Mouse (Mus musculus) liver, postnatal 0 days (tissue): ENCODE measurements around the gene Hoxb1. TPM values are rescaled to one million over a fixed set of nuclear protein-coding genes. Genes with fewer than 3 reads are reported as not detected.

ENCODE experiments used
- ATAC-seq: fragments of 200-750 bp; cut with Nextera tagmentation; 2 replicates; pipeline ENCODE4 v1.8.0; 2017; ENCODE audit warnings: mild to moderate bottlenecking, moderate library complexity
- DNase-seq: peaks from one replicate; pipeline ENCODE4 v3.0.0-alpha.2; 2016
- H3K27ac ChIP-seq: fragments of 300-500 bp; sonication (generic); 2 replicates; pipeline ENCODE4 v1.5.1; 2014; ENCODE audit warnings: antibody characterized with exemption, moderate library complexity, mild to moderate bottlenecking, low read depth
- H3K27me3 ChIP-seq: fragments of 300-500 bp; sonication (generic); 2 replicates; pipeline ENCODE4 v1.6.1; 2014; ENCODE audit warnings: low read length, control low read depth, mixed read lengths; ENCODE audit not compliant: insufficient read depth
- H3K36me3 ChIP-seq: fragments of 300-500 bp; sonication (generic); replicated peaks from 2 replicates; pipeline ENCODE4 v1.6.1; 2014; ENCODE audit warnings: mild to moderate bottlenecking, control low read depth, low read length, moderate library complexity, mixed read lengths; ENCODE audit not compliant: insufficient read depth
- H3K4me1 ChIP-seq: fragments of 300-500 bp; sonication (generic); 2 replicates; pipeline ENCODE4 v1.6.1; 2014; ENCODE audit warnings: antibody characterized with exemption, mild to moderate bottlenecking, control low read depth; ENCODE audit not compliant: insufficient read depth
- H3K4me2 ChIP-seq: fragments of 300-500 bp; sonication (generic); 2 replicates; pipeline ENCODE4 v1.6.1; 2014; ENCODE audit warnings: low read depth, mild to moderate bottlenecking, low read length, moderate library complexity, mixed read lengths
- H3K4me3 ChIP-seq: fragments of 300-500 bp; sonication (generic); 2 replicates; pipeline ENCODE4 v1.5.1; 2014; ENCODE audit warnings: low read depth, low read length
- H3K9ac ChIP-seq: fragments of 300-500 bp; sonication (generic); replicated peaks from 2 replicates; pipeline ENCODE4 v1.6.1; 2014; ENCODE audit warnings: mild to moderate bottlenecking, moderate library complexity
- H3K9me3 ChIP-seq: fragments of 300-500 bp; sonication (generic); 2 replicates; pipeline ENCODE4 v1.6.1; 2016; ENCODE audit warnings: mild to moderate bottlenecking, control low read depth, low read length, mixed read lengths
- CTCF ChIP-seq: sonication (generic); IDR thresholded peaks from 2 replicates; pipeline ENCODE4 v1.5.1; 2016; ENCODE audit warnings: antibody characterized with exemption, low read depth
- EP300 ChIP-seq: IDR thresholded peaks from 2 replicates; pipeline ENCODE4 v1.6.1; 2016; ENCODE audit warnings: antibody characterized with exemption, low read depth, mild to moderate bottlenecking
- WGBS: fragments of 180-500 bp; shearing (Covaris S2); extraction: QIAGEN DNeasy Blood & Tissue Kit; methylation state at CpG from one replicate; pipeline ENCODE4 v1.1.7; 2014; ENCODE audit not compliant: insufficient replicate concordance; 5-methylcytosine and 5-hydroxymethylcytosine counted together
- polyA plus RNA-seq: library from polyadenylated mRNA; unstranded; fragments of >200 nt; fragmentation: Nextera tagmentation; extraction: Ambion mirVana; gene quantifications from 2 replicates; pipeline ENCODE4 v1.2.1, GENCODE M21; 2015

Gene Hoxb1
- polyA plus RNA-seq, 1 experiment from 2014 or later, result not detected

DNA sequence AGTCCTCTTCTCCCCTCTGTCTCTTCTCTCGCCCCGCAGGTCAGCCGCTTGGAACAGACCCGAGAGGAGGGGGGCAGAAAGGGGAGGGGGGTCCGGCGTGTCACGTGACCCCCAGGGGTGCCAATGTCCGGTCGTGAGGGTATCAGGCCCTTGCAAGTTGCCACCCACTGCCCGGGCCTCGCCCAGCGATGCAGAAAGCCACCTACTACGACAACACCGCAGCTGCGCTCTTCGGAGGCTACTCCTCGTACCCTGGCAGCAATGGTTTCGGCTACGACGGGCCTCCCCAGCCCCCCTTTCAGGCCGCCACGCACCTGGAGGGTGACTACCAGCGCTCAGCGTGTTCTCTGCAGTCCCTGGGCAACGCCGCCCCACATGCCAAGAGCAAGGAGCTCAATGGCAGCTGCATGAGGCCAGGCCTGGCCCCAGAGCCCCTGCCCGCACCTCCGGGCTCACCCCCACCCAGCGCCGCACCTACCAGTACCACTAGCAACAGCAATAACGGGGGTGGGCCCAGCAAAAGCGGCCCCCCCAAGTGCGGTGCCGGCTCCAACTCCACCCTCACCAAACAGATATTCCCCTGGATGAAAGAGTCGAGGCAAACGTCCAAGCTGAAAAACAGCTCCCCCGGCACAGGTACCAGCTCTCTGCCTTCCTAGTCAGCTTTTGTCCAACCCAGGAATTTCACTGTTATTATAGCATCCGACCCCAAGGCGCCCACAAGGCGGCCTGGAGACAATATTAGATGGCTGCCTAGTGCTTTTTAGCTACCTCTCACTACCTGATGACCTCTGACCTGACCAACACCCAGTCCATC is 21.3 kb upstream of the Hoxb1 start:
- ATAC-seq, result no peak
- Histone ChIP-seq H3K36me3 (no peaks in the 10 kb centered on the region), H3K27me3 (peaks cover 90% of the 10 kb centered on the region), H3K27ac (no peak overlapping the region), H3K9me3 (no peaks in the 10 kb centered on the region), H3K4me1 (no peaks in the 10 kb centered on the region; the same call in 1 of the 2 replicates), H3K4me2 (no peak overlapping the region), H3K4me3 (no peak overlapping the region), H3K9ac (no peak overlapping the region)
- TF ChIP-seq EP300 (no peak), CTCF (no peak)
- WGBS, result 31% methylated on average over 37 of the region's 40 CpGs
- no peak for DNase-seq

DNA sequence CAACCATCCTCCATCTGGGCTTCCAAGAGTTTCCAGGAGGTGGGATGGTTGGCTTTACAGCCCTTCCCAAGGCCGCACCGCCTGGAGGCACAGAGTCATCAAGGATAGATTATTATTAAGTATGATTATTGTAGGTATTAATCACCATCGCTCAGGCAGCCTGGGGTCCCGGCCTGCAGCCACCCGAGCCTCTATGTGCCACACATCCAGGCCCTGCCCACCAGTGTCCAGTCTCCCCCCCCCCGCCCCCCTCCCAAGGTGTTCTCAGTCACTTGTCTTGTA is 20.7 kb upstream of the Hoxb1 start:
- H3K4me2 ChIP-seq, result no peak overlapping the region
- no peak overlapping the region for H3K4me3 ChIP-seq
- no peaks in the 10 kb centered on the region for H3K36me3 ChIP-seq
- no peak for ATAC-seq
- TF ChIP-seq EP300 (no peak), CTCF (no peak)
- H3K27me3 ChIP-seq, result peaks cover 89% of the 10 kb centered on the region
- H3K4me1 ChIP-seq, result no peaks in the 10 kb centered on the region; the same call in 1 of the 2 replicates
- WGBS, result 55% methylated on average over 6 of the region's 6 CpGs
- H3K9ac ChIP-seq, result no peak overlapping the region
- H3K27ac ChIP-seq, result no peak overlapping the region
- H3K9me3 ChIP-seq, result no peaks in the 10 kb centered on the region
- DNase-seq, result no peak

DNA sequence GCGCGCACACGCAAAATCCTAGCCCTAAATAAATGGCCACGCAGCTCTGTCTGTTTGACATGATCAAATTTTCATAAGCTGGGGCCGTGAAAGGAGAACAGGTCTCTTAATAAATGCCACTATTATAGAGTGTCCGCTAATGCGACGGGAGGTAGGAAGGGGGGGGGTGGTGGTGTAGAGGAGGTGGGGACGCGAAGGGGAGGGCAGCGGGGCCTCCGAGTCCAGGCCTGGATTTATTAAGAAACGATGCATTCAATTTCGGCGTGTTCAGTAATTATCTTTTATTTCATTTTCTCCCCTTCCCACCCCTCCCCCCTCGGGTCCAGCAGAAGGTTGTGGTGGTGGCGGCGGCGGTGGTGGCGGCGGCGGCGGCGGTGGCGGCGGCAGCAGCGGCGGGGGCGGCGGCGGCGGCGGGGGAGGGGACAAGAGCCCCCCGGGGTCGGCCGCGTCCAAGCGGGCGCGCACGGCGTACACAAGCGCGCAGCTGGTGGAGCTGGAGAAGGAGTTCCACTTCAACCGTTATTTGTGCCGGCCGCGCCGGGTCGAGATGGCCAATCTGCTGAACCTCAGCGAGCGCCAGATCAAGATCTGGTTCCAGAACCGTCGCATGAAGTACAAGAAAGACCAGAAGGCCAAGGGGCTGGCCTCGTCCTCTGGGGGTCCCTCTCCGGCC is 20.2 kb upstream of the Hoxb1 start:
- Histone ChIP-seq H3K4me2 (peak overlapping the region; percentile 63), H3K27me3 (peaks cover 88% of the 10 kb centered on the region), H3K9me3 (no peaks in the 10 kb centered on the region), H3K9ac (peak overlapping the region; percentile 34), H3K4me1 (no peaks in the 10 kb centered on the region; the same call in 1 of the 2 replicates), H3K36me3 (no peaks in the 10 kb centered on the region), H3K27ac (no peak overlapping the region), H3K4me3 (peak overlapping the region; percentile 31)
- TF ChIP-seq EP300 (no peak), CTCF (no peak)
- WGBS, result 11% methylated on average over 43 of the region's 56 CpGs
- no peak for DNase-seq
- no peak for ATAC-seq

DNA sequence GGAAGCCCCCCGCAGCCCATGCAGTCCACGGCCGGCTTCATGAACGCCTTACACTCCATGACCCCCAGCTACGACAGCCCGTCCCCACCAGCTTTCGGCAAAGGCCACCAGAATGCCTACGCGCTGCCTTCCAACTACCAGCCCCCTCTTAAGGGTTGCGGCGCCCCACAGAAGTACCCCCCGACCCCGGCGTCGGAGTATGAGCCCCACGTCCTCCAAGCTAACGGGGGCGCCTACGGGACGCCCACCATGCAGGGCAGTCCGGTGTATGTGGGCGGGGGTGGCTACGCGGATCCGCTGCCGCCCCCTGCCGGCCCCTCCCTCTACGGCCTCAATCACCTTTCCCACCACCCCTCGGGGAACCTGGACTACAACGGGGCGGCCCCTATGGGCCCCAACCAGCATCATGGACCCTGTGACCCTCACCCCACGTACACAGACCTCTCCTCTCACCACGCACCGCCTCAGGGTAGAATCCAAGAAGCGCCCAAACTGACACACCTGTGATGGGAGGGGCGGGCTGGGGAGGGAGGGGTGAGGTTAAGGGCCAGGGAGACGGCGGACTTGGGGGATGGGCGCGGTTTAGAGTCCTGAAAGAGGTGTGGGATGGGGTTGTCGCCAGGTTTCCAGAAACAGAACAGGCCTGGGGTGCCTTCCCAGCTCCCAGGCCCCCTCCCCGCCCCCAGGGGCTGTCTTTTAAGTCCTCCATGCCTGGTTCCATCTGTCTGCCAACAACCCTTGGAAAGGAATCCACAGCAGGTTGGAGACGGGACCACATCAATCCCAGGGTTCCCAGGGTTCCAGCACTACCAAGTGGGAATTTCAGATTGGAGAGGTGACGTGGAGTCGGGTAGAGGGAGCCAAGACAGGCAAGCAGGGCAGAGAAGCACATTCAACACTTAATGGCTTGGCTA is 19.4 kb upstream of the Hoxb1 start:
- peak overlapping the region; percentile 34 for H3K9ac ChIP-seq
- WGBS, result 17% methylated on average over 41 of the region's 45 CpGs
- DNase-seq (no peak), ATAC-seq (no peak)
- H3K4me3 ChIP-seq, result peak overlapping the region; percentile 31
- H3K36me3 ChIP-seq, result no peaks in the 10 kb centered on the region
- H3K9me3 ChIP-seq, result no peaks in the 10 kb centered on the region
- H3K4me2 ChIP-seq, result peak overlapping the region; percentile 63
- no peaks in the 10 kb centered on the region; the same call in 1 of the 2 replicates for H3K4me1 ChIP-seq
- peaks cover 89% of the 10 kb centered on the region for H3K27me3 ChIP-seq
- TF ChIP-seq CTCF (no peak; the same call in 1 of the 2 replicates), EP300 (no peak)
- H3K27ac ChIP-seq, result no peak overlapping the region

DNA sequence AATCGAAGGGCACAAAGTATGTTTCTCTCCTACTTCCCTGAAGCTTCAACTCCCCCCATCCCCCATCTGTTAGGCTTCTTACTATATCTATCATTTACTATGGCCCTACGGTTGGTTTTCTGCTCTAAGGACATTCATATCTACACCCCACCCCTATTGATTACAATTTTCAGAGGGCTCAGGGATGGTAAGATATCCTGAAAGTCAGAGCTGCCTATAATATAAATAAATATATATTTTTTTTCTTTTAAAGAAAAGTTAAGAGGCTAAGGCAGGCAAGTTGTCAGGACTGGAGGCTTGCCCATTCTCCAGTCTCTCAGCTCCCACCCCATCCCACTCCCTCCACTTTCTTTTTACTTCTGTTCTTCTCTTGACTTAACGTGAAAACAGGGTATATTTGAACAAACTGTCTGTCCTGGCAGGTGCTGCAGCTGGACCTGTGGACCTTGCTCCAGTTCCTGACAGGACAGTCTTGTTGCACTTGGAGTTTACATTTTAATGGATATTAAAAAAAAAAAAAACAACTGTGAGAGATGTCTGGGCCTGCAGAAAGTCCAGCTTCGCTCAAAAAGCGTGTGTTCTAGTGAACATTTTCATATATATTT is 18.5 kb upstream of the Hoxb1 start:
- H3K27me3 ChIP-seq, result peaks cover 90% of the 10 kb centered on the region
- DNase-seq, result no peak
- WGBS, result 57% methylated on average over 5 of the region's 5 CpGs

More for the DNA sequence above, 18.5 kb upstream of the Hoxb1 start:
- Histone ChIP-seq H3K9me3 (no peaks in the 10 kb centered on the region), H3K27ac (no peak overlapping the region), H3K9ac (no peak overlapping the region), H3K4me1 (no peaks in the 10 kb centered on the region; the same call in 1 of the 2 replicates), H3K4me3 (no peak overlapping the region), H3K4me2 (no peak overlapping the region), H3K36me3 (no peaks in the 10 kb centered on the region)
- ATAC-seq, result no peak
- TF ChIP-seq CTCF (no peak), EP300 (no peak)
